Mouse (Mus musculus) intestine, embryonic 14.5 days (tissue): Measurements from ENCODE around the gene Prrx1. TPM values are rescaled to one million over a fixed set of nuclear protein-coding genes. Genes with fewer than 3 reads are reported as not detected.

ENCODE experiments used
- ATAC-seq: fragments of 200-750 bp; cut with Nextera tagmentation; replicated peaks from 2 replicates; pipeline ENCODE4 v1.8.0; 2017; ENCODE audit warnings: low read depth, moderate number of reproducible peaks, moderate TSS enrichment, moderate library complexity; ENCODE audit not compliant: low FRiP score, low TSS enrichment
- DNase-seq: peaks from one replicate; pipeline ENCODE4 v3.0.0-alpha.2; 2018; ENCODE audit warnings: low spot score
- H3K27ac ChIP-seq: fragments of 300-500 bp; sonication (generic); 2 replicates; pipeline ENCODE4 v1.5.1; 2014; ENCODE audit warnings: low read depth, mild to moderate bottlenecking, control low read depth
- H3K27me3 ChIP-seq: fragments of 300-500 bp; sonication (generic); replicated peaks from 2 replicates; pipeline ENCODE4 v1.6.1; 2014; ENCODE audit warnings: low read length, control low read depth; ENCODE audit not compliant: control insufficient read depth, insufficient read depth
- H3K36me3 ChIP-seq: fragments of 300-500 bp; sonication (generic); 2 replicates; pipeline ENCODE4 v1.6.1; 2014; ENCODE audit warnings: low read length, control low read depth; ENCODE audit not compliant: control insufficient read depth, insufficient read depth
- H3K4me1 ChIP-seq: fragments of 300-500 bp; sonication (generic); replicated peaks from 2 replicates; pipeline ENCODE4 v1.6.1; 2014; ENCODE audit warnings: low read length, control low read depth, mixed read lengths; ENCODE audit not compliant: control insufficient read depth, insufficient read depth
- H3K4me2 ChIP-seq: fragments of 300-500 bp; sonication (generic); 2 replicates; pipeline ENCODE4 v1.6.1; 2014; ENCODE audit warnings: low read length
- H3K4me3 ChIP-seq: fragments of 300-500 bp; sonication (generic); 2 replicates; pipeline ENCODE4 v1.5.1; 2014; ENCODE audit warnings: low read depth, low read length, control low read depth, mixed read lengths
- H3K9ac ChIP-seq: fragments of 300-500 bp; sonication (generic); 2 replicates; pipeline ENCODE4 v1.6.1; 2014; ENCODE audit warnings: mild to moderate bottlenecking, low read length
- H3K9me3 ChIP-seq: fragments of 300-500 bp; sonication (generic); 2 replicates; pipeline ENCODE4 v1.6.1; 2016; ENCODE audit warnings: low read length, control low read depth; ENCODE audit not compliant: control insufficient read depth
- WGBS: fragments of 180-500 bp; shearing (Covaris S2); extraction: QIAGEN DNeasy Blood & Tissue Kit; methylation state at CpG from one replicate; pipeline ENCODE4 v1.1.7; 2014; 5-methylcytosine and 5-hydroxymethylcytosine counted together
- polyA plus RNA-seq: library from polyadenylated mRNA; unstranded; fragments of >200 nt; fragmentation: Nextera tagmentation; extraction: Ambion mirVana; gene quantifications from 2 replicates; pipeline ENCODE4 v1.2.1, GENCODE M21; 2014

The Prrx1 gene
- polyA plus RNA-seq, 1 experiment from 2014 or later, result 2.2 TPM

DNA sequence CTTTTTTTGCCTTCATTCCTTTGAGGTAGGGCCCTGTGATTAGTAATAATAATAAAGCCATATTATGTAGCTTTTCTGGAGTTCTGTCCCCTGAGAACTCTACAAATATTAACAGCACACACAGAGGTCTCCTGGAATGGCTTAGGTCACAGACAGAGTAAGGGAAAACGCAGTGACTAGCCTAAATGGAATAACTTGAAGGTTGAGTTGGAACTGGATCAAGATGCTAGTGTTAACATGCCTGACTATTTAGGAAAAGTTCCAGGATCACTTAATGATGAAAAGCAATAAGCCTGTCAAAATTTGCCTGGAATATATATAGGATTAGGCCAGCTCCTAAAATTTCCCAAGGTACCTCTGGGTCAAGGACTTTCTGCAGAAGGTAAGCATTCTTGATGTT, 28.0 kb downstream of the Prrx1 start:
- WGBS, result 36% methylated on average over 1 of the region's 1 CpGs
- H3K36me3 ChIP-seq, result no peaks in the 10 kb centered on the region
- H3K27me3 ChIP-seq, result no peaks in the 10 kb centered on the region
- no peak overlapping the region for H3K4me3 ChIP-seq
- no peaks in the 10 kb centered on the region for H3K9me3 ChIP-seq
- ATAC-seq (no peak), DNase-seq (no peak)
- no peak overlapping the region for H3K4me2 ChIP-seq
- no peaks in the 10 kb centered on the region for H3K4me1 ChIP-seq
- H3K27ac ChIP-seq, result no peak overlapping the region
- no peak overlapping the region for H3K9ac ChIP-seq

DNA sequence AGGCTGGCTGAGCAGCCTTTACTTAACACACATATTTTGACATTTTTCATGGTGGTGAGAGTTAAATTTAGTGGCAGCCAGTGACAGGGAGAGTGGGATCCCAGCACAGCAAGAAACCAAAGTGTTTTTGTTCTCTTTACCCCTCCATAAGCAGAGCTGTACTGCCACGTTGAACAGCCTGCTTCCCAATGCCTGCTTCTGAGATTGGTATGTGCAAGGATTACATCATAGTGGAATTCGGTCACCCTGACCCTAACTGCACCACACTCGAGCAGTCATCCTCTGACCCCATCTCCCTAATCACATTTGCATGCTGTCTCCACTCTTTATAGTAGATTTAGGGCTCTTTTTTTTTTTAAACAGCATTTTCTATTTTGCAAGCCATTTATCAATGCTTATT, 28.4 kb downstream of the Prrx1 start:
- 29% methylated on average over 3 of the region's 3 CpGs for WGBS
- H3K4me2 ChIP-seq, result no peak overlapping the region
- ATAC-seq (no peak), DNase-seq (no peak)
- H3K9me3 ChIP-seq, result no peaks in the 10 kb centered on the region
- no peaks in the 10 kb centered on the region for H3K27me3 ChIP-seq
- no peaks in the 10 kb centered on the region for H3K4me1 ChIP-seq
- no peak overlapping the region for H3K27ac ChIP-seq
- no peaks in the 10 kb centered on the region for H3K36me3 ChIP-seq
- H3K4me3 ChIP-seq, result no peak overlapping the region
- H3K9ac ChIP-seq, result no peak overlapping the region

DNA sequence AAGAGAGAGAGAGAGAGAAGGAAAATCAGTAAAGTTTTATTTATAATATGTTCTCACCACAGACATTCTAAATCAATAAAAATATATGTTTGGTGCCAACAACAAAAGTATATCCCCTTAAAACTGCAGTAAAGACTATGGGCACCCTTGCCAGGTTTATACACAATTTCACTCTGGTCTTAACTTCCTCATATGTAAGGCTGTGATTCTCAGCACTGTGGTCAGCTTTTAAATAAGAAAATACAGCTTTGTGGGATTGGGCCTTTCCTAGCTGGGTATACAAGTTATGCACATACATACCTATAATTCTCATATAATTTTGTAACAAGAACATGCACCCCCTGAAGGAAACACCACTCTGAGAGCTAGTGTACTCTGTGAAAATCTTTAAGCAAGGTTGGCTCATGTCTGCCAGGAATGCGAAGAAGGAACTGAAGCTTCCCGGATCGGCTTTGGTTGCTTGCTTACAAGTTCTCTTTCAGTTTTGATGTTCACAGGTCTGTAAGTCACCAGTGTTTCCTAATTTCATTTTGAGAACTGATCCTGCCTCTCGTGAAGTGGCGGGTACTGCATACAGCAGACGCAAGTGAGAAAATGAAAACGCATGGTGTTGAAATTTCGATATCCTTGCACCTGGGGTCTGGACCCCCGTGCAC, 29.4 kb downstream of the Prrx1 start:
- DNase-seq (no peak), ATAC-seq (no peak)
- Histone ChIP-seq H3K9me3 (no peaks in the 10 kb centered on the region), H3K4me1 (no peaks in the 10 kb centered on the region), H3K9ac (no peak overlapping the region), H3K4me3 (no peak overlapping the region), H3K4me2 (no peak overlapping the region), H3K27me3 (no peaks in the 10 kb centered on the region), H3K27ac (no peak overlapping the region), H3K36me3 (no peaks in the 10 kb centered on the region)
- 86% methylated on average over 9 of the region's 9 CpGs for WGBS

DNA sequence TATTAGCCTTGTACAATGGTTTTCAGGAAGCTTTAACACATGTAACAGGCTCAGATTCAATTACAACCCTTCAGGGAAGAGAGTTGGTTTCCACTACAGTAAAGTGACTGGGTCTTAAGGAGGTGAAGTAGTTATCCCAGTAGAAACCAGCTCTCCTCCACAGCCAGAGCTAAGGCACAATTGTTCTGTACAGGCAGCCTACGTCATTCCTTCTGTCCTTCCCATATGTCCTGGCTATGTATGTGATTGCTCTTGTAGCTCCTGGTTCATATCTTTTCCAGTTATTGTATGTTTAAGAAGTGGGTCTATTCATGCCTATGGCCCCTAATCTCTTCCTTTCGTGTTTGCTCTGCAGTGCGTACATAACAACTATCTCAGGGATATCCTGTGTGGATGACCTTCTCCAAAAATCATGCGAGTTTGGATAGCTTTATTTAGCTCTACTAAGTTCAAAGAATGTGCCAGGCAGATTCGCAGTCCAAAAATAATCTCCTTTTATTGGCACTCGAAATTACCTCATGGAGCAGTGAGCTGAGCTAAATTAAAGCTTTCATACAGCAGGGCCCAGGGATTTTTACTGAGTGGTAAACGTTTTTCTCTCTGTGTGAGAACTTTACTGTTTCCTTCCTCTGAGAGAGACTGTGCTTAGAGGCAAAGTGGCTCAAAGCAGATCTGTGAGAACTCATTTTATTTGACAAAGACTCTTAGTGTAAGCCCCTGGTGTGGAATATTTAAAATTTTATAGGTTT, 31.9 kb downstream of the Prrx1 start:
- H3K4me2 ChIP-seq, result no peak overlapping the region
- DNase-seq (no peak), ATAC-seq (no peak)
- WGBS, result 45% methylated on average over 7 of the region's 7 CpGs
- H3K9ac ChIP-seq, result no peak overlapping the region
- H3K27me3 ChIP-seq, result no peaks in the 10 kb centered on the region
- no peak overlapping the region for H3K27ac ChIP-seq
- no peaks in the 10 kb centered on the region for H3K9me3 ChIP-seq
- no peaks in the 10 kb centered on the region for H3K4me1 ChIP-seq
- H3K4me3 ChIP-seq, result no peak overlapping the region
- no peaks in the 10 kb centered on the region for H3K36me3 ChIP-seq

DNA sequence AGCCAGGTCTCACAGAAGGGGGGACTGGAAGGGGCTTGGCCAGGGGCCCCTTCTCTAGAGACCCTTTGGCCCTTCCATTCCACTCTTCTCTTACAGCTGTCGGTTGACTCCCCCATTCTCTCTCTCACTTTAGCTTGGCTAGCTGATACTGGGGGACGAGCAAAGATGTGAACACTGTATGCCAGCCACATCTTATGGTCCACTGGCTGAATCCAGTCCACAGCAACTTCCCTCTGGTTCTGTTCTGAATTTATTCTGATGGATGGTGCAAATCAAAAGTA, 32.7 kb downstream of the Prrx1 start:
- Histone ChIP-seq H3K27ac (no peak overlapping the region), H3K4me1 (no peaks in the 10 kb centered on the region), H3K27me3 (no peaks in the 10 kb centered on the region), H3K4me2 (no peak overlapping the region), H3K9ac (no peak overlapping the region), H3K4me3 (no peak overlapping the region), H3K36me3 (no peaks in the 10 kb centered on the region), H3K9me3 (no peaks in the 10 kb centered on the region)
- ATAC-seq, result no peak
- WGBS, result 37% methylated on average over 2 of the region's 2 CpGs
- DNase-seq, result no peak

DNA sequence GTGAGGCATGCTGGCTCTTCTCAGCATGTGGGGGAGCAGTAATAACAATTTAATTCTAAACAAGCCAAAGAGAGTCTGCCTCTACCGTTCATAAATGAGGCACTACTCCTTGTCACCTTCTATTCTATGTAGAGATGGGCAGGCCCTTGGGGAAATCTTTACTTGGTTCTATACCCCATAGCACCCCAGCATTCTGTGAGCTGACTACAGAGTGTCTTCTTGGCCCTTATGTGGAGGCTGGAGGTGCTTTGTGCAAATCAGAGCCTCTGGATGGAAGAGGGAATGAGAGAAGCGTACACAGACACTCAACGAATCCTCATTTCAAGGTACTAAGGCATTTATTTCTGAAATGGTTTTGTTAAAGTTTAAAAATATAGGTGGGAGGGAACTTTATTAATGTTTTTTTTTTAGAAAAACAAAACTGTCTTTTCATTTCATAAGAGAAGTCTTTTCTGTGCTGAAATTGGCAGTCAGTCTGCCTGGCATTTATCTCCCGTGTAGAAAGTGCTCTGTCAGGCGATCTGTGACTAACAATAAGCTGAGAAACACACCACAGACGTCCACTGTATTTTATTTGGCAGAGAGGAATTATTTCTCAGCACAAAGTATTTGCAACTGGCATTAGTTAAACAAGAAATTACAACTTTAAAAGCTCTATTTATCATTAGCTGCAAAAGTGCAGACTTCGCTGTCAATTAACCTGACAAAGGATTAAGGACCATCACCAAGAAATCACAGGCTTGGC, 33.2 kb downstream of the Prrx1 start:
- no peak for ATAC-seq
- Histone ChIP-seq H3K9me3 (no peaks in the 10 kb centered on the region), H3K4me3 (no peak overlapping the region), H3K4me1 (no peaks in the 10 kb centered on the region), H3K27me3 (no peaks in the 10 kb centered on the region), H3K4me2 (no peak overlapping the region), H3K27ac (no peak overlapping the region), H3K36me3 (no peaks in the 10 kb centered on the region), H3K9ac (no peak overlapping the region)
- WGBS, result 38% methylated on average over 7 of the region's 7 CpGs
- no peak for DNase-seq

DNA sequence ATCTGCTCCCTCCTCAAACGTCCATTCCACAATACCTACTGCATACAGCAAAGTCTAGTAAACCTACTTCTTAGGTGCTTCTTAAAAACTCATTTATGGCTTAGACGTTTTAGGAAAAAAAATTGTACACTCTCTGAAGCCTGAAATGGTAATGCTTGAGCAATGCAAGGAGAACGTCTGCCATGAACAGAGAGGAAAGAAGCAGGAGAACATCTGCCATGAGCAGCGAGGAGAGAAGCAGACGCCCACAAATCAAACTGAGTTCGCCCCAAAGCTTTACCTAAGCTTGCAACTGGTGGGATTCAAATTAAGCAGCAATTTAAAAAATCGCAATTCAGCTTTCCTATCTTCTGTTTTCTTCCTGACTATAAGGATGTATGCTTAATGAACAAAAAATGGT, 36.4 kb downstream of the Prrx1 start:
- Histone ChIP-seq H3K4me2 (no peak overlapping the region), H3K27ac (no peak overlapping the region), H3K27me3 (no peaks in the 10 kb centered on the region), H3K9ac (no peak overlapping the region), H3K4me1 (no peaks in the 10 kb centered on the region), H3K4me3 (no peak overlapping the region), H3K36me3 (no peaks in the 10 kb centered on the region), H3K9me3 (no peaks in the 10 kb centered on the region)
- ATAC-seq (no peak), DNase-seq (no peak)
- WGBS, result 73% methylated on average over 7 of the region's 7 CpGs

DNA sequence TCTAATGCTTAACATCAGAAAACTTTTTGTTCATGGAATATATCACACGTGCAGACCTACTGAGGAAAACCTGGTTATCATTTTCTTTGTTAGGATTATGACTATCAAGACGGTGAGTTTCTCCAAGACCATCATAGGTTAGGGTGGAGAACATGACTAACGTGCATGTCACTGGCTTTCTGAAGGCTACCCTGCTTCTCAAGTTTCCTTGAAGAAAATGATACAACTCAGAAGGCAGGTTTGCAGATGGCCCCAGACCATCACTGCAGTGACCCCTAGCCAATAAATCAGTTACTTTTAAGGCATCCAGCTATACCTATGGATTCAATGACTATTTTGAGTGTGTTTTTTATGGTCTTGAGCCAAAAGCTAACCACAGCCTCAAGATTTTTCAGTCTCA, 38.6 kb downstream of the Prrx1 start:
- no peak overlapping the region for H3K4me3 ChIP-seq
- 75% methylated on average over 3 of the region's 3 CpGs for WGBS
- no peak overlapping the region for H3K27ac ChIP-seq
- no peak overlapping the region for H3K4me2 ChIP-seq
- H3K9me3 ChIP-seq, result no peaks in the 10 kb centered on the region
- ATAC-seq (no peak), DNase-seq (no peak)
- no peak overlapping the region for H3K9ac ChIP-seq
- no peaks in the 10 kb centered on the region for H3K36me3 ChIP-seq
- H3K27me3 ChIP-seq, result no peaks in the 10 kb centered on the region
- H3K4me1 ChIP-seq, result no peaks in the 10 kb centered on the region
